Mouse (Mus musculus) myocyte (in vitro differentiated cells): ENCODE measurements around the gene Pdgfd. TPM values are rescaled to one million over a fixed set of nuclear protein-coding genes. Genes with fewer than 3 reads are reported as not detected.

Experiments used
- H3K27me3 ChIP-seq: one replicate; pipeline ENCODE4 v1.6.1; 2011; ENCODE audit not compliant: control insufficient read depth, insufficient read depth, insufficient read length
- H3K36me3 ChIP-seq: one replicate; pipeline ENCODE4 v1.6.1; 2011; ENCODE audit not compliant: control insufficient read depth, insufficient read depth
- H3K4me2 ChIP-seq: one replicate; pipeline ENCODE4 v1.6.1; 2011; ENCODE audit warnings: low read depth, control low read depth
- H3K4me3 ChIP-seq: one replicate; pipeline ENCODE4 v1.5.1; 2011; ENCODE audit warnings: mild to moderate bottlenecking, control low read depth, moderate library complexity
- H3K79me2 ChIP-seq: one replicate; pipeline ENCODE4 v1.6.1; 2011; ENCODE audit not compliant: control insufficient read depth, insufficient read depth
- H3ac ChIP-seq: one replicate; pipeline ENCODE4 v1.6.1; 2011; ENCODE audit not compliant: control insufficient read depth, insufficient read length
- CEBPB ChIP-seq: IDR thresholded peaks from 2 replicates; pipeline ENCODE4 v1.6.1; 2011; ENCODE audit warnings: mild to moderate bottlenecking, moderate library complexity; ENCODE audit not compliant: poor library complexity, insufficient read depth, severe bottlenecking
- E2F4 ChIP-seq: IDR thresholded peaks from one replicate; pipeline ENCODE4 v1.6.1; 2011; ENCODE audit warnings: mild to moderate bottlenecking, control low read depth, moderate library complexity; ENCODE audit not compliant: insufficient read depth
- MAX ChIP-seq: IDR thresholded peaks from one replicate; pipeline ENCODE4 v1.6.1; 2011; ENCODE audit warnings: low read depth, mild to moderate bottlenecking, control low read depth
- MYOD1 ChIP-seq, 3 experiments: IDR thresholded peaks; one replicate each; pipeline ENCODE4 v1.6.1; 2011; ENCODE audit warnings: control low read depth in 2 of 3, low read depth in 2 of 3, mild to moderate bottlenecking in 2 of 3, moderate library complexity in 1 of 3; ENCODE audit not compliant: insufficient read length in 2 of 3, control insufficient read depth in 1 of 3
- MYOG ChIP-seq, 3 experiments: IDR thresholded peaks; one replicate each; pipeline ENCODE4 v1.6.1; 2011; ENCODE audit warnings: control low read depth in 2 of 3, low read depth in 2 of 3, mild to moderate bottlenecking in 2 of 3; ENCODE audit not compliant: insufficient read length in 2 of 3, control insufficient read depth in 1 of 3, insufficient read depth in 1 of 3
- POLR2A ChIP-seq: IDR thresholded peaks from one replicate; pipeline ENCODE4 v1.6.1; 2011; ENCODE audit warnings: low read depth, mild to moderate bottlenecking, control low read depth, moderate library complexity; ENCODE audit not compliant: insufficient read length
- POLR2AphosphoS2 ChIP-seq: IDR thresholded peaks from one replicate; pipeline ENCODE4 v1.6.1; 2011; ENCODE audit warnings: low read depth, control low read depth; ENCODE audit not compliant: insufficient read length
- REST ChIP-seq: IDR thresholded peaks from one replicate; pipeline ENCODE4 v1.6.1; 2011; ENCODE audit warnings: mild to moderate bottlenecking, control low read depth, moderate library complexity; ENCODE audit not compliant: insufficient read depth, insufficient read length
- SRF ChIP-seq: IDR thresholded peaks from one replicate; pipeline ENCODE4 v1.6.1; 2011; ENCODE audit warnings: low read depth; ENCODE audit not compliant: control insufficient read depth, insufficient read length
- TCF12 ChIP-seq: IDR thresholded peaks from one replicate; pipeline ENCODE4 v1.6.1; 2011; ENCODE audit warnings: mild to moderate bottlenecking, control low read depth; ENCODE audit not compliant: poor library complexity, insufficient read depth, severe bottlenecking
- TCF3 ChIP-seq: IDR thresholded peaks from one replicate; pipeline ENCODE4 v1.6.1; 2011; ENCODE audit warnings: low read depth, control low read depth; ENCODE audit not compliant: insufficient read length
- USF1 ChIP-seq: IDR thresholded peaks from one replicate; pipeline ENCODE4 v1.6.1; 2011; ENCODE audit warnings: low read depth, mild to moderate bottlenecking, control low read depth, moderate library complexity
- polyA plus RNA-seq: library from polyadenylated mRNA; unstranded; fragments of >200 nt; fragmentation: generic; extraction: Trizol; gene quantifications from one replicate; pipeline ENCODE4 v1.2.1, GENCODE M21; 2012; ENCODE audit warnings: missing spikeins

The Pdgfd gene
- polyA plus RNA-seq, 1 experiment, result 1.3 TPM

DNA sequence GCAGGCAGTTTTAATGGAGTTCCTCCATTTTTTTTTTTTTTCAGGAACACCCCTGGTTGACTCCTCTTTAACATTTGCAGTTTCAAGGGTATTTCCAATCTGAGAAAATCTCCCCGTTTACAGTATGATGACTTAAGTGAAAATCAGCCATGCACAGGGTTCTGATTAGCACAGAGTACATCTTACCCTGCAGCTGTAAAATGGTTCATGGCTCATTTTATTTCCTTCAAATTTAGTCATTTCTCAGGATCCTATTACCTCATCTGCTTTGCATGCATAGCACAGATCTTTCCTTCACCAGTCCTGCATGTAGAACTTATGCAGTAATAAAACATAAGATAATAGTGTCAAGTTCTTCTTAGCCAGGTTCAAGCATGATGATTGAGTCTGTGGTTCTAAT, 165.1 kb downstream of the Pdgfd start:
- H3ac ChIP-seq, result no peak overlapping the region
- no peak for TF ChIP-seq REST
- TF ChIP-seq POLR2A, result no peak
- TF ChIP-seq USF1, result no peak
- no peak for TF ChIP-seq TCF3
- no peak for TF ChIP-seq MYOG (IDR thresholded peaks at IDR 0.05; ENCODE audit: control insufficient read depth in 1 of 3, insufficient read depth in 1 of 3, insufficient read length in 2 of 3, low read depth in 2 of 3)
- TF ChIP-seq CEBPB, result no peak
- TF ChIP-seq MYOD1 (IDR thresholded peaks at IDR 0.05; ENCODE audit: control insufficient read depth in 1 of 3, insufficient read length in 2 of 3, low read depth in 2 of 3), result no peak
- no peak for TF ChIP-seq MAX

DNA sequence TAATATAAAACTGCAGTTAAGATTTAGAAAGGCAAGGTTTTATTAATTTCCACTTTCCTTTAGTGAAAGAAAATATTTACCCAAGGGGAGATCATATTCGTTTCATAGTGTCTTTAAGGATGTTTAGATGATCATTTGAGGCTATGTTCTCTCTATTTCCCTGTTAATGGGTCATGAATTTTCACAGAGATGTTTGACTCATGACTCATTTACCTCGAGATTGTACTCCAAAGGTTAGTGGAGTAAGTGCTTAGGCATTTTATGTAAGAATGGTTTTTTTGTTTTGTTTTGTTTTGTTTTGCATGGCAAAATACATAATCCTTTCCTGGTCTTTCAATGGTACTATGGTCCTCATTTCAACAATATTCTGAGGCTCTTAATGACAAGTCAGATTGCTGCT, 167.9 kb downstream of the Pdgfd start:
- Histone ChIP-seq H3K79me2 (no peaks in the 10 kb centered on the region), H3K36me3 (no peaks in the 10 kb centered on the region), H3K27me3 (no peaks in the 10 kb centered on the region), H3K4me3 (no peak overlapping the region), H3K4me2 (no peak overlapping the region), H3ac (no peak overlapping the region)
- TF ChIP-seq E2F4, result no peak
- TF ChIP-seq MAX, result no peak
- TF ChIP-seq MYOD1 (IDR thresholded peaks at IDR 0.05; ENCODE audit: control insufficient read depth in 1 of 3, insufficient read length in 2 of 3, low read depth in 2 of 3), result no peak
- TF ChIP-seq POLR2AphosphoS2, result no peak
- TF ChIP-seq USF1, result no peak
- no peak for TF ChIP-seq POLR2A
- no peak for TF ChIP-seq TCF3
- no peak for TF ChIP-seq TCF12
- no peak for TF ChIP-seq MYOG (IDR thresholded peaks at IDR 0.05; ENCODE audit: control insufficient read depth in 1 of 3, insufficient read depth in 1 of 3, insufficient read length in 2 of 3, low read depth in 2 of 3)
- TF ChIP-seq SRF, result no peak
- no peak for TF ChIP-seq REST
- TF ChIP-seq CEBPB, result no peak

More for the DNA sequence above, 165.1 kb downstream of the Pdgfd start:
- H3K4me3 ChIP-seq, result no peak overlapping the region
- H3K36me3 ChIP-seq, result no peaks in the 10 kb centered on the region
- no peak overlapping the region for H3K4me2 ChIP-seq
- H3K79me2 ChIP-seq, result no peaks in the 10 kb centered on the region
- no peaks in the 10 kb centered on the region for H3K27me3 ChIP-seq

- TF ChIP-seq REST (no peak), TCF3 (no peak), E2F4 (no peak), CEBPB (no peak), MYOD1 (IDR thresholded peaks at IDR 0.05; ENCODE audit: control insufficient read depth in 1 of 3, insufficient read length in 2 of 3, low read depth in 2 of 3) (no peak), MYOG (IDR thresholded peaks at IDR 0.05; ENCODE audit: control insufficient read depth in 1 of 3, insufficient read depth in 1 of 3, insufficient read length in 2 of 3, low read depth in 2 of 3) (no peak), TCF12 (no peak), POLR2AphosphoS2 (no peak), USF1 (no peak), MAX (no peak), SRF (no peak), POLR2A (no peak)
- Histone ChIP-seq H3K36me3 (no peaks in the 10 kb centered on the region), H3K4me2 (no peak overlapping the region), H3ac (no peak overlapping the region), H3K4me3 (no peak overlapping the region), H3K27me3 (no peaks in the 10 kb centered on the region), H3K79me2 (no peaks in the 10 kb centered on the region)
Observed at GRCm38 (mm10) chr9:6337891-6338290, 169.5 kb downstream of the Pdgfd start.

- Histone ChIP-seq H3K79me2 (no peaks in the 10 kb centered on the region), H3K4me2 (no peak overlapping the region), H3K27me3 (no peaks in the 10 kb centered on the region), H3K36me3 (no peaks in the 10 kb centered on the region), H3K4me3 (no peak overlapping the region), H3ac (no peak overlapping the region)
- TF ChIP-seq TCF12 (no peak), TCF3 (no peak), E2F4 (no peak), USF1 (no peak), REST (no peak), CEBPB (no peak), SRF (no peak), POLR2A (no peak), MYOD1 (IDR thresholded peaks at IDR 0.05; ENCODE audit: control insufficient read depth in 1 of 3, insufficient read length in 2 of 3, low read depth in 2 of 3) (no peak), MAX (no peak), MYOG (IDR thresholded peaks at IDR 0.05; ENCODE audit: control insufficient read depth in 1 of 3, insufficient read depth in 1 of 3, insufficient read length in 2 of 3, low read depth in 2 of 3) (no peak), POLR2AphosphoS2 (no peak)
Observed at GRCm38 (mm10) chr9:6338344-6338743, 170.0 kb downstream of the Pdgfd start.

- no peaks in the 10 kb centered on the region for H3K36me3 ChIP-seq
- no peak for TF ChIP-seq POLR2AphosphoS2
- no peak for TF ChIP-seq MYOG (IDR thresholded peaks at IDR 0.05; ENCODE audit: control insufficient read depth in 1 of 3, insufficient read depth in 1 of 3, insufficient read length in 2 of 3, low read depth in 2 of 3)
- no peak for TF ChIP-seq SRF
- no peak for TF ChIP-seq E2F4
- no peak for TF ChIP-seq CEBPB
- TF ChIP-seq POLR2A, result no peak
- no peak for TF ChIP-seq TCF12
- no peak for TF ChIP-seq USF1
- TF ChIP-seq TCF3, result no peak
- no peak for TF ChIP-seq MYOD1 (IDR thresholded peaks at IDR 0.05; ENCODE audit: control insufficient read depth in 1 of 3, insufficient read length in 2 of 3, low read depth in 2 of 3)
- TF ChIP-seq REST, result no peak
- TF ChIP-seq MAX, result no peak
- no peak overlapping the region for H3ac ChIP-seq
- no peak overlapping the region for H3K4me3 ChIP-seq
- H3K79me2 ChIP-seq, result no peaks in the 10 kb centered on the region
- no peak overlapping the region for H3K4me2 ChIP-seq
- no peaks in the 10 kb centered on the region for H3K27me3 ChIP-seq
Observed at GRCm38 (mm10) chr9:6339394-6339793, 171.0 kb downstream of the Pdgfd start.
